Mouse (Mus musculus): ENCODE data around the gene Fkbpl. TPM values are rescaled to one million over a fixed set of nuclear protein-coding genes. Genes with fewer than 3 reads are reported as not detected.

Fkbpl gene
- polyA plus RNA-seq, 1 experiment from 2014 or later: 16.6 TPM

Other genes with a start within 250 kb of the Fkbpl start
- gene BC051142, start 245.9 kb upstream of the Fkbpl start, polyA plus RNA-seq (2014; fragmentation: Nextera tagmentation; extraction: Ambion mirVana): 0.39 and 0.72 TPM in 2 replicates
- not detected in 2 replicates for gene Btnl4, start 167.4 kb upstream of the Fkbpl start, polyA plus RNA-seq (2014; fragmentation: Nextera tagmentation; extraction: Ambion mirVana)
- gene Btnl6, start 127.4 kb upstream of the Fkbpl start, polyA plus RNA-seq (2014; fragmentation: Nextera tagmentation; extraction: Ambion mirVana): not detected in 2 replicates
- gene Notch4, start 80.5 kb upstream of the Fkbpl start, polyA plus RNA-seq (2014; fragmentation: Nextera tagmentation; extraction: Ambion mirVana): 4.8 and 5.9 TPM in 2 replicates
- 5.5 and 6.0 TPM in 2 replicates for gene Gpsm3, start 55.0 kb upstream of the Fkbpl start, polyA plus RNA-seq (2014; fragmentation: Nextera tagmentation; extraction: Ambion mirVana)
- 17.9 and 21.2 TPM in 2 replicates for gene Pbx2, start 53.5 kb upstream of the Fkbpl start, polyA plus RNA-seq (2014; fragmentation: Nextera tagmentation; extraction: Ambion mirVana)
- gene Ager, start 46.9 kb upstream of the Fkbpl start, polyA plus RNA-seq (2014; fragmentation: Nextera tagmentation; extraction: Ambion mirVana): 0.64 and 1.2 TPM in 2 replicates
- 117 and 118 TPM in 2 replicates for gene Rnf5, start 41.1 kb upstream of the Fkbpl start, polyA plus RNA-seq (2014; fragmentation: Nextera tagmentation; extraction: Ambion mirVana)
- gene Agpat1, start 40.5 kb upstream of the Fkbpl start, polyA plus RNA-seq (2014; fragmentation: Nextera tagmentation; extraction: Ambion mirVana): 55.3 and 59.8 TPM in 2 replicates
- 3.1 and 4.4 TPM in 2 replicates for gene Egfl8, start 28.8 kb upstream of the Fkbpl start, polyA plus RNA-seq (2014; fragmentation: Nextera tagmentation; extraction: Ambion mirVana)
- 19.4 and 20.0 TPM in 2 replicates for gene Ppt2, start 16.3 kb upstream of the Fkbpl start, polyA plus RNA-seq (2014; fragmentation: Nextera tagmentation; extraction: Ambion mirVana)
- gene Prrt1, start 15.2 kb upstream of the Fkbpl start, polyA plus RNA-seq (2014; fragmentation: Nextera tagmentation; extraction: Ambion mirVana): 0.10 and 0.11 TPM in 2 replicates
- gene Atf6b, start 2.4 kb downstream of the Fkbpl start, polyA plus RNA-seq (2014; fragmentation: Nextera tagmentation; extraction: Ambion mirVana): 55.8 and 58.5 TPM in 2 replicates
- gene Tnxb, start 25.8 kb downstream of the Fkbpl start, polyA plus RNA-seq (2014; fragmentation: Nextera tagmentation; extraction: Ambion mirVana): not detected in 2 replicates
- gene C4b, start 99.1 kb downstream of the Fkbpl start, polyA plus RNA-seq (2014; fragmentation: Nextera tagmentation; extraction: Ambion mirVana): not detected in 2 replicates
- not detected in 2 replicates for gene Cyp21a1, start 159.8 kb downstream of the Fkbpl start, polyA plus RNA-seq (2014; fragmentation: Nextera tagmentation; extraction: Ambion mirVana)
- gene Stk19, start 192.2 kb downstream of the Fkbpl start, polyA plus RNA-seq (2014; fragmentation: Nextera tagmentation; extraction: Ambion mirVana): 14.4 and 18.4 TPM in 2 replicates
- 65.3 and 68.1 TPM in 2 replicates for gene Dxo, start 192.3 kb downstream of the Fkbpl start, polyA plus RNA-seq (2014; fragmentation: Nextera tagmentation; extraction: Ambion mirVana)
- gene Skiv2l, start 205.4 kb downstream of the Fkbpl start, polyA plus RNA-seq (2014; fragmentation: Nextera tagmentation; extraction: Ambion mirVana): 27.1 and 31.9 TPM in 2 replicates
- gene Nelfe, start 205.6 kb downstream of the Fkbpl start, polyA plus RNA-seq (2014; fragmentation: Nextera tagmentation; extraction: Ambion mirVana): 128 and 130 TPM in 2 replicates
- gene Cfb, start 217.8 kb downstream of the Fkbpl start, polyA plus RNA-seq (2014; fragmentation: Nextera tagmentation; extraction: Ambion mirVana): 1.2 and 2.0 TPM in 2 replicates
- gene Zbtb12, start 234.7 kb downstream of the Fkbpl start, polyA plus RNA-seq (2014; fragmentation: Nextera tagmentation; extraction: Ambion mirVana): 1.6 and 2.0 TPM in 2 replicates
- gene Gm20547, start 237.3 kb downstream of the Fkbpl start, polyA plus RNA-seq (2014; fragmentation: Nextera tagmentation; extraction: Ambion mirVana): not detected in 2 replicates

Data from embryonic facial prominence, embryonic 11.5 days (tissue).